Mouse (Mus musculus): ENCODE measurements at regions not wholly inside any gene's neighbourhood (a gene's known extent, or its start where the extent isn't known, plus 50 kb on each side); places are given as distances from the start of the nearest gene placed in this dataset.
"Not testable (repeated sequence)": the region's sequence is repeated elsewhere in the genome, so short reads cannot be mapped to it uniquely, and the experiment has no call there.

GRCm38 (mm10) chr10:118599610-118600009 lies 158.8 kb downstream of the Ifng start:
- no peak for DNase-seq (ENCODE audit: low read depth, low spot score)
- 71% methylated on average over 4 of the region's 4 CpGs for WGBS

GRCm38 (mm10) chr10:118602922-118603321 lies 162.1 kb downstream of the Ifng start:
- no peak for DNase-seq (ENCODE audit: low read depth, low spot score)
- WGBS = 67% methylated on average over 4 of the region's 4 CpGs

- 80% methylated on average over 13 of the region's 13 CpGs for WGBS
- no peak for DNase-seq (ENCODE audit: low read depth, low spot score)
These were observed 163.1 kb downstream of the Ifng start for GRCm38 (mm10) chr10:118603857-118604414.

GRCm38 (mm10) chr10:118605156-118605821 lies 164.4 kb downstream of the Ifng start:
- WGBS = 91% methylated on average over 10 of the region's 10 CpGs
- DNase-seq (ENCODE audit: low read depth, low spot score) = no peak

- no peak for DNase-seq (ENCODE audit: low read depth, low spot score)
- 89% methylated on average over 1 of the region's 1 CpGs for WGBS
These were observed 166.6 kb downstream of the Ifng start for GRCm38 (mm10) chr10:118607418-118607817.

- DNase-seq (ENCODE audit: low read depth, low spot score) = no peak
- WGBS = 54% methylated on average over 4 of the region's 4 CpGs
These were observed 167.7 kb downstream of the Ifng start for GRCm38 (mm10) chr10:118608376-118609145.

- DNase-seq (ENCODE audit: low read depth, low spot score) = no peak
- WGBS = 48% methylated on average over 4 of the region's 4 CpGs
These were observed 168.3 kb downstream of the Ifng start for GRCm38 (mm10) chr10:118609157-118609556.

GRCm38 (mm10) chr10:118610868-118611461 lies 170.1 kb downstream of the Ifng start:
- no peak for DNase-seq (ENCODE audit: low read depth, low spot score)
- WGBS = 82% methylated on average over 7 of the region's 7 CpGs

- 84% methylated on average over 7 of the region's 7 CpGs for WGBS
These were observed 171.2 kb downstream of the Ifng start for GRCm38 (mm10) chr10:118612091-118612490.

GRCm38 (mm10) chr10:118613056-118613695 lies 172.3 kb downstream of the Ifng start:
- 89% methylated on average over 14 of the region's 14 CpGs for WGBS
- DNase-seq (ENCODE audit: low read depth, low spot score) = no peak

More at GRCm38 (mm10) chr10:118612091-118612490, 171.2 kb downstream of the Ifng start:
- no peak for DNase-seq (ENCODE audit: low read depth, low spot score)

- DNase-seq (ENCODE audit: low read depth, low spot score) = no peak
- WGBS = 89% methylated on average over 6 of the region's 6 CpGs
These were observed 173.5 kb downstream of the Ifng start for GRCm38 (mm10) chr10:118614251-118614865.

GRCm38 (mm10) chr10:118615131-118616020 lies 174.5 kb downstream of the Ifng start:
- DNase-seq (ENCODE audit: low read depth, low spot score) = no peak
- WGBS = 84% methylated on average over 10 of the region's 10 CpGs

GRCm38 (mm10) chr10:118616031-118616615 lies 175.3 kb downstream of the Ifng start:
- WGBS = 59% methylated on average over 5 of the region's 5 CpGs
- DNase-seq (ENCODE audit: low read depth, low spot score) = no peak

GRCm38 (mm10) chr10:118617291-118618044 lies 176.6 kb downstream of the Ifng start:
- 81% methylated on average over 6 of the region's 6 CpGs for WGBS
- DNase-seq (ENCODE audit: low read depth, low spot score) = no peak

- 94% methylated on average over 4 of the region's 4 CpGs for WGBS
- DNase-seq (ENCODE audit: low read depth, low spot score) = not testable (repeated sequence)
These were observed 177.4 kb downstream of the Ifng start for GRCm38 (mm10) chr10:118618251-118618650.

GRCm38 (mm10) chr10:118618766-118619600 lies 178.1 kb downstream of the Ifng start:
- WGBS = 94% methylated on average over 10 of the region's 10 CpGs
- DNase-seq (ENCODE audit: low read depth, low spot score) = no peak

- 85% methylated on average over 1 of the region's 1 CpGs for whole genome bisulfite sequencing
- no peak for DNase-seq (ENCODE audit: low read depth, low spot score)
These were observed 178.8 kb downstream of the Ifng start for GRCm38 (mm10) chr10:118619601-118620000.
